Mouse (Mus musculus) heart, embryonic 12.5 days (tissue): ENCODE results near the gene Ubr7. TPM values are rescaled to one million over a fixed set of nuclear protein-coding genes. Genes with fewer than 3 reads are reported as not detected.

Experiments used
- ATAC-seq: fragments of 200-750 bp; cut with Nextera tagmentation; 2 replicates; pipeline ENCODE4 v1.8.0; 2017; ENCODE audit warnings: moderate TSS enrichment, moderate library complexity; ENCODE audit not compliant: insufficient number of reproducible peaks, low FRiP score
- H3K27ac ChIP-seq: fragments of 300-500 bp; sonication (generic); 2 replicates; pipeline ENCODE4 v1.5.1; 2016; ENCODE audit warnings: mild to moderate bottlenecking, moderate library complexity; ENCODE audit not compliant: poor library complexity, severe bottlenecking
- H3K27me3 ChIP-seq: fragments of 300-500 bp; sonication (generic); replicated peaks from 2 replicates; pipeline ENCODE4 v1.6.1; 2016; ENCODE audit warnings: mild to moderate bottlenecking, moderate library complexity
- H3K36me3 ChIP-seq: fragments of 300-500 bp; sonication (generic); 2 replicates; pipeline ENCODE4 v1.6.1; 2016; ENCODE audit warnings: mild to moderate bottlenecking, moderate library complexity
- H3K4me1 ChIP-seq: fragments of 300-500 bp; sonication (generic); replicated peaks from 2 replicates; pipeline ENCODE4 v1.6.1; 2016; ENCODE audit warnings: mild to moderate bottlenecking
- H3K4me2 ChIP-seq: fragments of 300-500 bp; sonication (generic); 2 replicates; pipeline ENCODE4 v1.6.1; 2016; ENCODE audit warnings: mild to moderate bottlenecking, moderate library complexity
- H3K4me3 ChIP-seq: fragments of 300-500 bp; sonication (generic); 2 replicates; pipeline ENCODE4 v1.5.1; 2016; ENCODE audit warnings: mild to moderate bottlenecking
- H3K9ac ChIP-seq: fragments of 300-500 bp; sonication (generic); 2 replicates; pipeline ENCODE4 v1.6.1; 2016; ENCODE audit warnings: mild to moderate bottlenecking, moderate library complexity
- H3K9me3 ChIP-seq: fragments of 300-500 bp; sonication (generic); replicated peaks from 2 replicates; pipeline ENCODE4 v1.6.1; 2016; ENCODE audit warnings: mild to moderate bottlenecking, moderate library complexity
- WGBS: fragments of 180-500 bp; shearing (Covaris S2); methylation state at CpG from one replicate; pipeline ENCODE4 v1.1.7; 2016; 5-methylcytosine and 5-hydroxymethylcytosine counted together
- polyA plus RNA-seq: library from polyadenylated mRNA; unstranded; fragments of >200 nt; fragmentation: Nextera tagmentation; extraction: Ambion mirVana; gene quantifications from 2 replicates; pipeline ENCODE4 v1.2.1, GENCODE M21; 2016

The Ubr7 gene
- polyA plus RNA-seq, 1 experiment from 2014 or later, result 34.7 TPM

GRCm38 (mm10) chr12:102772676-102773075 is 14.9 kb downstream of the Ubr7 start:
- no peak for ATAC-seq
- peaks cover 91% of the 10 kb centered on the region for H3K36me3 ChIP-seq
- H3K9ac ChIP-seq, result no peak overlapping the region
- WGBS, result 91% methylated on average over 5 of the region's 5 CpGs
- H3K27ac ChIP-seq, result no peak overlapping the region
- H3K4me3 ChIP-seq, result no peak overlapping the region
- no peaks in the 10 kb centered on the region for H3K9me3 ChIP-seq
- no peaks in the 10 kb centered on the region for H3K27me3 ChIP-seq
- H3K4me2 ChIP-seq, result no peak overlapping the region
- no peaks in the 10 kb centered on the region for H3K4me1 ChIP-seq

GRCm38 (mm10) chr12:102776035-102776434 is 18.3 kb downstream of the Ubr7 start:
- H3K4me1 ChIP-seq, result peaks cover 7% of the 10 kb centered on the region; the same call in 1 of the 2 replicates
- no peaks in the 10 kb centered on the region for H3K27me3 ChIP-seq
- H3K4me2 ChIP-seq, result no peak overlapping the region
- H3K27ac ChIP-seq, result no peak overlapping the region
- H3K4me3 ChIP-seq, result no peak overlapping the region
- no peak for ATAC-seq
- no peak overlapping the region for H3K9ac ChIP-seq
- WGBS, result 89% methylated on average over 14 of the region's 14 CpGs
- H3K9me3 ChIP-seq, result no peaks in the 10 kb centered on the region
- H3K36me3 ChIP-seq, result peaks cover 67% of the 10 kb centered on the region

- Histone ChIP-seq H3K4me1 (peaks cover 13% of the 10 kb centered on the region; the same call in 1 of the 2 replicates), H3K9me3 (no peaks in the 10 kb centered on the region), H3K9ac (no peak overlapping the region), H3K36me3 (peaks cover 56% of the 10 kb centered on the region), H3K4me3 (no peak overlapping the region), H3K27me3 (no peaks in the 10 kb centered on the region), H3K4me2 (no peak overlapping the region), H3K27ac (no peak overlapping the region)
- 87% methylated on average over 5 of the region's 5 CpGs for WGBS
- no peak for ATAC-seq
These were observed 20.4 kb downstream of the Ubr7 start for GRCm38 (mm10) chr12:102778151-102778550.

GRCm38 (mm10) chr12:102779452-102779851 is 21.7 kb downstream of the Ubr7 start:
- Histone ChIP-seq H3K4me3 (no peak overlapping the region), H3K9ac (no peak overlapping the region), H3K27ac (no peak overlapping the region), H3K36me3 (peaks cover 54% of the 10 kb centered on the region), H3K9me3 (no peaks in the 10 kb centered on the region), H3K27me3 (no peaks in the 10 kb centered on the region), H3K4me2 (no peak overlapping the region), H3K4me1 (peaks cover 13% of the 10 kb centered on the region; the same call in 1 of the 2 replicates)
- WGBS, result 29% methylated on average over 3 of the region's 3 CpGs
- no peak for ATAC-seq

- 89% methylated on average over 5 of the region's 5 CpGs for WGBS
- Histone ChIP-seq H3K27ac (no peak overlapping the region), H3K4me2 (no peak overlapping the region), H3K27me3 (no peaks in the 10 kb centered on the region), H3K4me3 (no peak overlapping the region), H3K4me1 (peaks cover 13% of the 10 kb centered on the region; the same call in 1 of the 2 replicates), H3K36me3 (peaks cover 48% of the 10 kb centered on the region), H3K9ac (no peak overlapping the region), H3K9me3 (no peaks in the 10 kb centered on the region)
- no peak for ATAC-seq
These were observed 25.1 kb downstream of the Ubr7 start for GRCm38 (mm10) chr12:102782841-102783240.

GRCm38 (mm10) chr12:102784899-102785592 is 27.3 kb downstream of the Ubr7 start:
- H3K36me3 ChIP-seq, result peaks cover 57% of the 10 kb centered on the region
- no peak for ATAC-seq

GRCm38 (mm10) chr12:102785593-102785985 is 27.8 kb downstream of the Ubr7 start:
- H3K4me2 ChIP-seq, result no peak overlapping the region
- no peaks in the 10 kb centered on the region for H3K9me3 ChIP-seq
- no peak for ATAC-seq
- peaks cover 62% of the 10 kb centered on the region for H3K36me3 ChIP-seq
- 82% methylated on average over 5 of the region's 5 CpGs for WGBS
- no peak overlapping the region for H3K9ac ChIP-seq
- H3K4me1 ChIP-seq, result 0 out of 2 replicates have a peak, but pooled peaks cover 7% of the 10 kb centered on the region
- no peak overlapping the region for H3K27ac ChIP-seq
- H3K4me3 ChIP-seq, result no peak overlapping the region
- H3K27me3 ChIP-seq, result no peaks in the 10 kb centered on the region

More at GRCm38 (mm10) chr12:102784899-102785592, 27.3 kb downstream of the Ubr7 start:
- H3K27me3 ChIP-seq, result no peaks in the 10 kb centered on the region
- no peak overlapping the region for H3K4me2 ChIP-seq
- 0 out of 2 replicates have a peak, but pooled peaks cover 7% of the 10 kb centered on the region for H3K4me1 ChIP-seq
- 86% methylated on average over 19 of the region's 19 CpGs for WGBS
- H3K4me3 ChIP-seq, result no peak overlapping the region
- no peaks in the 10 kb centered on the region for H3K9me3 ChIP-seq
- H3K27ac ChIP-seq, result no peak overlapping the region
- no peak overlapping the region for H3K9ac ChIP-seq

- Histone ChIP-seq H3K9ac (no peak overlapping the region), H3K4me2 (no peak overlapping the region), H3K9me3 (no peaks in the 10 kb centered on the region), H3K27me3 (no peaks in the 10 kb centered on the region), H3K4me3 (no peak overlapping the region), H3K27ac (no peak overlapping the region), H3K36me3 (peaks cover 74% of the 10 kb centered on the region), H3K4me1 (no peaks in the 10 kb centered on the region)
- no peak for ATAC-seq
- 88% methylated on average over 7 of the region's 7 CpGs for WGBS
These were observed 30.2 kb downstream of the Ubr7 start for GRCm38 (mm10) chr12:102787927-102788326.

- no peak overlapping the region for H3K9ac ChIP-seq
- no peak overlapping the region for H3K27ac ChIP-seq
These were observed 41.8 kb downstream of the Ubr7 start for GRCm38 (mm10) chr12:102799528-102799927.

GRCm38 (mm10) chr12:102814858-102815257 is 57.1 kb downstream of the Ubr7 start:
- 77% methylated on average over 1 of the region's 1 CpGs for WGBS
- no peak overlapping the region for H3K27ac ChIP-seq

More at GRCm38 (mm10) chr12:102799528-102799927, 41.8 kb downstream of the Ubr7 start:
- Histone ChIP-seq H3K4me2 (no peak overlapping the region), H3K4me1 (no peaks in the 10 kb centered on the region), H3K27me3 (no peaks in the 10 kb centered on the region), H3K4me3 (no peak overlapping the region), H3K9me3 (no peaks in the 10 kb centered on the region), H3K36me3 (peaks cover 27% of the 10 kb centered on the region)
- WGBS, result 92% methylated on average over 2 of the region's 2 CpGs
- ATAC-seq, result no peak

GRCm38 (mm10) chr12:102826399-102826798 is 68.6 kb downstream of the Ubr7 start:
- no peaks in the 10 kb centered on the region for H3K27me3 ChIP-seq
- H3K36me3 ChIP-seq, result peaks cover 14% of the 10 kb centered on the region
- H3K4me2 ChIP-seq, result no peak overlapping the region
- no peaks in the 10 kb centered on the region for H3K4me1 ChIP-seq
- no peak overlapping the region for H3K9ac ChIP-seq
- H3K4me3 ChIP-seq, result no peak overlapping the region
- no peak for ATAC-seq
- H3K27ac ChIP-seq, result no peak overlapping the region
- H3K9me3 ChIP-seq, result no peaks in the 10 kb centered on the region
- WGBS, result 93% methylated on average over 1 of the region's 1 CpGs

More at GRCm38 (mm10) chr12:102814858-102815257, 57.1 kb downstream of the Ubr7 start:
- Histone ChIP-seq H3K27me3 (no peaks in the 10 kb centered on the region), H3K9ac (no peak overlapping the region), H3K9me3 (no peaks in the 10 kb centered on the region), H3K4me2 (no peak overlapping the region), H3K36me3 (peaks cover 23% of the 10 kb centered on the region), H3K4me1 (no peaks in the 10 kb centered on the region), H3K4me3 (no peak overlapping the region)
- ATAC-seq, result no peak
